Mouse (Mus musculus) natural killer cell, adult 2 months (primary cell): ENCODE results near the gene Usp45.
A peak's percentile ranks its signal among the peaks of the same experiment; 100 is the strongest.
"Not testable (repeated sequence)": the region's sequence is repeated elsewhere in the genome, so short reads cannot be mapped to it uniquely, and the experiment has no call there.

Experiments
- DNase-seq, 2 experiments: peaks; one replicate each; pipeline ENCODE4 v3.0.0; 2022; ENCODE audit warnings: low spot score in 2 of 2

Usp45 gene

DNA sequence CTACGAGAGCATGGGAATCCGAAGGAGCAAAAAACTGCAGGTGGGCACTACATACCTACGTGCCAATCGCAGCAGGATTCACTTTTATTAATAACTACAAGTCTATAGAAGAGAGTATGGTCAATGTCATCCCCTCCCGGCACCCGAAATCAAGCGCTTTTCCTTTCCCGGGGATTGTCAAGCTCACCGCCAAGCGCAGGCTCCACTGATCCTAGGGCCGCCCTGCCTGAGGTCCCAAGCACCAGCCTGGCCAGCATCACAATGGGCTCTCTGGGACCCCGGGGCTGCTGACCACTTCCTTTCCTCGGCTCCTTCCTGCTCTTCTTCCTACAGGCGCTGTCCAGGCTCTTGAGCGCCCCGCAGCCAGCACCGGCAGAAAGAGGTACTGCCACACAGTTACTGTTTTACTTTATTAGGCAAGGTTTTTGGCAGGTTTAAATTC lies at the start of gene Usp45, which contains the start of gene Tstd3:
Gene Usp45, plus strand, starts transcription at position 294 of the 442 bp plus-strand sequence.
Gene Tstd3, minus strand, starts transcription at position 350 of the 442 bp plus-strand sequence.
- peak; percentile 67 to 74 for DNase-seq

DNA sequence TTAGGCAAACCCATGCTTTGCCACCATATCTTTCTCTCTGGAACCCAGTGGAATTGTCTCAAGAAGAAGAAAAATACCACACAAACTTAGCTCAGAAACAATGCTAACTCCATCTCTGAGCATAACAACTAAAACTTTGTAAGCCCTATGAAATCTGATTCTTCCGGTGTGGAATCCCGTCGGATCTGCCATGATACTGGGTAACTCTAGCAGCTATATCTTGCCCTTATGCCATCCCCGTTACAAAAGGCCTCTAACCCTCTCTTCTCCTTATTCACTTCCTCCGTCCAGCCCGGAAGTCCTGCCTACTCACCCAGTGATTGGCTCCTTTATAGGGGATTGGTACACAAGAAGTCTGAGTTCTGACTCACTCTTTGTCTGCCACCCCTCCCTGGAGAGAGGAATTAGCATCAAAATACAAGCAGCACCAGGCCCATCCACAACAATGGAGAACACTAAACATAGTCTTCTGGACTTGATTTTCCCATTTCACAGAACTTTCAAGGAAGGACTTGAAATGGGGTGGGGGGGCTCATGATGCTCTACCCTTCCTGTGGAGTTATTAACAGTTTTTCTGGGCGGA lies 44.1 kb upstream of the Usp45 start:
- no peak for DNase-seq

DNA sequence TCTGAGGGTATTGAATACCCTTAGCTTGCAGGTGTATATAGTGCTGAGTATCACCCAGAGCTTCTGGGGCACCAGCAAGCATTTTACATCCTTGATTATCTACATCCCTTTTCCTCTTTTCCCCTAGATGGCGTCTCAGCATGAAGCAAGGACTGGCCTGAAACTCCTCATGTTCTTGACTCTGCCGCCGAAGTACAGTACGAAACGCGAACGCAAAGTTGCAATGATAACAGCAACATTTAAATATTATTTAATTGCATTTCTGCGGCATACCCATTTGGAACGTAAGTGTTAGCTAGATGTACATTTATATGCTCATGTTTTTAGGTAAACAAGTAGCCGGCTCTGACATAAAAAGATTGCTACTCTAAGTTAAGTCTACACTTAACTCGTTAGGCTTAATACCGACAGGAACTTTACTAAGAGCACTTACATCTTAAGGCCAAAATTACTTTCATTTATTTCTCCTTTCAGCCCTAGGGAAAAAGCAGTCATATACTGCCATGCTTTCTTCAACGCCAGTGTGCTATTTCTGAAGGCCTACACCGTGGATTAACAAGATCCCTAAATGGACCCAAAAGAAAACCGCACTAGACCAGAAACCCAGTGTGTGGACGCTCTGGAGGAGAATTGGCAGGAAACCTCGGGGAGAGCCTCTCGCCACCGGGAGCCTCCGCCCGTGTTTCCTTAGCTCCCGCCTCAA lies 39.9 kb upstream of the Usp45 start:
- peak; percentile 9 to 14 for DNase-seq

DNA sequence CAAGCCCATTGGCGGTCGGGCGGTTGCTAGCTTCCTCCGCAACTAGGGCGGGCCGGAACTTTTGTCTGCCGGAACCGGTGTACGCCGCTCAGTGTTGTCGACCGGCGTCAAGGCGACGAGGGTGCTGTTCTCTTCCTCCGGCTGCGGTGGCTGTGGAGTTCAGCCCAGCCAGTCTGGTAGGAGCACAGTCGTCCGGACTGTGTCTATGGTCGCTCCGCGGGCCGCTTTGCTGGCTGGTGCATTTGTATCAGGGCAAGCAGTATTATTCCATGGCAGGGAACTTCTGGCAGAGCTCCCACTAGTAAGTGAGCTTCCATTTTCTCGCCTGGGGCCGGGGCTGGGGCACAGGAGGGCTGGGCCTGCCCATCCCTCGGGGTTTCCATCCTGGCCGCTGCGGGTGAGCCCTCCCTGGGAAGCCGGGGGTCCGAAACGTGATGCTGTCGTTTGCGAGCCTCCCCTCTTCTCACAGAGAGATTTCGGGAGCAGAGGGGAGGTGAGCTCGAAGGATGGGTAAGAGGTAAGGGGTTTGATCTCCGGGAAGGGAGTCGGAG lies 39.3 kb upstream of the Usp45 start, which contains the start of gene Ccnc:
Gene Ccnc, plus strand, starts transcription at position 87 of the 551 bp plus-strand sequence.
- DNase-seq: peak; percentile 84

DNA sequence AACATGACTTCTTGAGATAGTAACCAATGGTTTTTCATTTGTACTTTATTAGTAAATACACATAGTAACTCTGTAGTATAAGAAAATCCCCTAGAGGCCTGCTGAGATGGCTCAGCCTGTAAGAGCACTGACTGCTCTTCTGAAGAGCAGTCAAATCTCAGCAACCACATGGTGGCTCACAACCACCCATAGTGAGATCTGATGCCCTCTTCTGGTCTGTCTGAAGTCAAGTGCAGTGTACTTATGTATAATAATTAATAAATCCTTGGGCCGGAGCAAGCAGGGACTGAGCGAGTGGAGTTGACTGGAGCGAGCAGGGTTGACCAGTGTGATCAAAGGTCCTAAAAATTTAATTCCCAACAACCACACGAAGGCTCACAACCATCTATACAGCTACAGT lies 27.8 kb upstream of the Usp45 start:
- no peak for DNase-seq

DNA sequence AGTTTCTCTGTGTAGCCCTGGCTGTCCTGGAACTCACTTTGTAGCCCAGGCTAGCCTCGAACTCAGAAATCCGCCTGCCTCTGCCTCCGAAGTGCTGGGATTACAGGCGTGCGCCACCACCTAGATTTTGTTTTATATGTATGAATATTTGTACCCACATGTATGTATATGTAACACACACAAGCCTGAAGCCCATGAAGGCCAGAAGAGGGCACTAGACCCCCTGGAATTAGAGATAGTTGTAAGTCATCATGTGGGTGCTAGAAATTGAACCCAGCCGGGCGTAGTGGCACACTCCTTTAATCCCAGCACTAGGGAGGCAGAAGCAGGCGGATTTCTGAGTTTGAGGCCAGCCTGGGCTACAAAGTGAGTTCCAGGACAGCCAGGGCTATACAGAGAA lies 22.8 kb upstream of the Usp45 start:
- not testable (repeated sequence) for DNase-seq

DNA sequence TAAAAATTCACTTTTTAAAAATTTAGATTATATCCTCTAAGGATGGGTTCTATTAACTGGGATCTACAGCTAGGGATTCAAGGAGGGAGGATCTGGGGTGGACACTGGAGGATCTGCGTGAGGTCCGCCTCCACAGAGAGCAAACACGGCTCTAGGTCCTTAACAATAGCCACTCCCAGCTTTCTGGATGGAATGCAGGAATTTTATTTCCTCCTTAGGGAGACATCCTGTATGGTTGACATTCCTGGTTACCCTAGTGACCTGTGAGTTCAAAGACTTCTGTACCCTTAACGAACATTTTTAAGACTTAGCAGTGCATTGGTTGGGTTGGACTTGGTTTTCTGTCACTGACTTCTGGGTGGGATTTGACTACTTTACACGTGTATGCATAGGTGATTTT lies 21.2 kb upstream of the Usp45 start:
- DNase-seq: no peak

DNA sequence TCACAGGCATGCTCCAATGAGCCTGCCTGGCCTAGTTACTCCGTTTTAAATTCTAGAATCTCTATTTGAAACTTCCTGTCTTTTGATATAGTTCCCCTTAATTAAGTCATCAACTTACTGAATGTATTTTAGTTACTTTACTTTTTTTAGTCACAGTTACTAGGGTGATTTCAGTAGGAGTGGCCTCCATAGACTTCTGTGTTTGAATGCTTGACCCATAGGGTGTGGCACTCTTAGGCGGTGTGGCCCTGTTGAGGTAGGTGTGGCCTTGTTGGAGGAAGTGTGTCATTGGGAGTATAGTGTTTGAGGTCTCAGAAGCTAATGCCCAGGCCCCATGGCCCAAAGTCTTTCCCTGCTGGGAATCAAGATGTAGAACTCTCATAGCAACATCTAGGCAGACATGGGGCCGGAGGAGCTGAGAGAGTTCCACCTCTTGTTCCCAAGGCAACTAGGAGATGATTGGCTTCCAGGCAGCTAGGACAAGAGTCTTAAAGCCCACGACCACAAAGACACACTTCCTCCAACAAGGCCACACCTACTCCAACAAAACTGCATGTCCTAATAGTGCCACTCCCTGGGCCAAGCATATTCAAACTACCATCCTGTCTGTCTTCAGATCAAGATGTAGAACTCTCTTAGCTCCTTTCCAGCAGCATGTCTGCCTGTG lies 11.7 kb upstream of the Usp45 start:
- DNase-seq: peak; percentile 43 to 64

DNA sequence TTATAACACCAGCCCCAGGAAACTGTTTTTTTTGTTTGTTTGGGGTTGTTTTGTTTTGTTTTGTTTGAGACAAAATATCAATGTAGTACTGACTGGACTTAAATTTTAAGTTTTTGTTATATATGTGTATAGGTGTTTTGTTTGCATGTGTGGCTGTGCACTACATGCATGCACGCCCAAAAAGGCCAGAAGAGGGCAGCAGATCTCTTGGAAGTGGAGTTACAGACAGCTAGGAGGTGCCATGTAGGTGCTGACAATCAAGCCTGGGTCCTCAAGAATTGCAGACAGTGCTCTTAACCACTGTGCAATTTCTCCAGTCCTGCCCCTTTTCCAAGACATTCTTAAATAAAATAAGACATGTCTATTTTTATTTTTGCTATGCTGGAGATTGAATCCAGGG lies 8.1 kb upstream of the Usp45 start:
- no peak for DNase-seq

DNA sequence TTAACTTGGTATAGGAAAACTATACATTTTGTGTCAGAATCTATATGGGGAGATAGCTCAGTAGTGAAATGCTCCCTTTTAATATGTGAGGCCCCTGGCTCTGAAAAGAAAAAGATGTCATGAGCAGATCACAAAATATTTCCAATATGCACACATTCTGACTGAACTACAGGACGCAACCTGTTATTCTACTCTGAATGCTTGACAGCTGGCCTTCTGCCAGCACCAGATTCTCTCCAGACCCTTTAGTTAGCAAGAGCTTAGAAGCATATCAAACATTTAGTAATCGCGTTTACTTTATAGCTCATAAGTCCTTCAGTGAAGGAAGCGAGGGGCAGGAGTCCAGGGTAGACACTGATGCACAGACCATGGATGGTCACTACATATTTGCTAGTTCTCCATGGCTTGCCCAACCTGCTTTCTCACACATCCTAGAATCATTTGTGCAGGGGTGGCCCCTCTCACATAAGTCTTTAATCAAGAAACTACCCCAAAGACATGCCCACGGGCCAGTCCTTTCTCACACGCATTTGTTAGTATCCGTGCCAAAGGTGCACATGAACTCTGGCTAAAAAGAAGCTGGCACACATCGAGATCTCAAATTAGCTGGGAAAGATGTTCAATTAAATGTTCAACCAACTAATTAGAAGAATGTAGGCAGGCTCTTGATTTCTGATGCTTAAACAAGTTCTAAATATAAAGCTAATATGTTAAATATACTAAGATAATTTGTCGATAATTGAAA lies 5.4 kb upstream of the Usp45 start:
- no peak for DNase-seq

DNA sequence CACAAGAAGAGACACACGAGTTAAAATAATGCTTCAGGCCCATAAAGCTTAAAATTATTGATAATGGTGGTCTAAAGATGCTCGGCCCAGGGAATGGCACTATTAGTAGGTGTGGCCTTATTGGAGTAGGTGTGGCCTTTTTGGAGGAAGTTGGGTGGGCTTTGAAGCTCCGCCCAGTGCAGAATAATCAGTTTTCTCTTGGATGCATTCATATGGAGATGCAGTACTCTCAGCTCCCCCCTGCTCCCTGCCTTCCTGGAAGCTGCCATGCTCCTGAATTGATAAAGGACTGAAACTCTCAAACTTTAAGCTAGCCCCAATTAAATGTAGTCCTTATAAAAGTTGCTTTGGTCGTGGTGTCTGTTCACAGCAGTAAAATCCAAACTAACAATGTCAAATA lies 3.1 kb upstream of the Usp45 start:
- no peak for DNase-seq

DNA sequence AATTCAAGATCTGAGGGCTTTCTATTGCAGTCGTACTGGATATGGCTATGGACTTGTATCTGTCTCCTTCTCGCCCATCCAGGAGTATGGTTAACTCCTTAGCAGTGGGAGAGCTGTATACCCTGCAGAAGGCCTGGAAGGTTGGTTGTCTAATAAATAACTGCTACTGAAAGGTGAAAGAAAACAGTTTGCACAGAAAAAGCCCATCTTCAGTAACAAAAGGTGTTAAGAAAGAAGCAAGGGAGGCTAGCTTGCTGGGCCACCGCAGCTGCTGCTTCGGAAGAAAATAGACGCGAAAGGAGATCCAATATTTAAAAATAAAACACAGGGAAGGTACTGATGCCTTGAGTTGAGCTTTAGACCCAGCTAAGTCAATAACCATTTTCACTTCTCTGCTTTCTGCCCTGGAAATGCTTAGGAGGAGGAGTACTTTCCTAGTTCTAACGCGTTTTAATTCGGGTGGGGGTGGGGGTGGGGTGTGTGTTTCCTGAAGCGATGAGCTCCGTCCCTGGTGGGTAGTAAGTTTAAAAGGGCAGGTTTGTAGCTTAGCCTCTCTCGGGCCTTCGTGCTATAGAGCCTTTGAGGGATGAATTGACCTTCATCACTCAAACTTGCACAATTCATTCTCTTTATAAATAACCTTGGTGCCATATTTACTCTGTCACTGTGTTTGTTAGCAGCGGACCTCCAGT lies 639 bp upstream of the Usp45 start:
- no peak for DNase-seq

DNA sequence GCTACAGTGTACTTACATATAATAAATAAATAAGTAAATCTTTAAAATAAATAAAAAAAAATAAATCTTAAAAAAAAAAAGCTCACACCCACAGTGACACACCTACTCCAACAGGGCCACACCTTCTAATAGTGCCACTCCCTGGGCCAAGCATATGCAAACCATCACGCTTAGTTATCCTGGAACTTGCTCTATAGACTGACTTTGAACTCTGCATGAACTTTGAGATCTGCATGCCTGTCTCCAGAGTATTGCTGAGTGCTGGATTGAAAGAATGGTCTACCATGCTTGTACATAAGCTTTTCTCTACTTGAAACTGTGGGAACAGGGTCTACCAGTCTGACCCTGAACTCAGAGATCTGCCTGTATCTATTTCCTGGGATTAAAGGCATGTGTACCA lies 4.1 kb downstream of the Usp45 start:
- DNase-seq: no peak

DNA sequence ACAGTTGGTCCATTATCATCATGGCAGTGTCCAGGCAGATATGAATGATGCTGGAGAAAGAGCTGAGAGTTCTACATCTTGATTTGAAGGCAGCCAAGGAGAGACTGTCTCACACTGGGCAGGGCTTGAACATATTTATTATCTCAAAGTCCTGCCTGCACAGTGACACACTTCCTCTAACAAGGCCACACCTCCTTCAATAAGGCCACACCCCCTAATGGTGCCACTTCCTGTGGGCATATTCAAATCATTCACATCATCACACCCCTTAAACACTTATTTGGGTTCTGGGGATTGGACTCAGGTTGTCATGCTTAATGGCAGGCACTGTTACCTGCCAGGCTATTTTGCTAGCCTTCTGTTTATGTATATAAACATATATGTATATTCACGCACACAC lies 5.3 kb downstream of the Usp45 start:
- DNase-seq: peak; percentile 32 to 37

DNA sequence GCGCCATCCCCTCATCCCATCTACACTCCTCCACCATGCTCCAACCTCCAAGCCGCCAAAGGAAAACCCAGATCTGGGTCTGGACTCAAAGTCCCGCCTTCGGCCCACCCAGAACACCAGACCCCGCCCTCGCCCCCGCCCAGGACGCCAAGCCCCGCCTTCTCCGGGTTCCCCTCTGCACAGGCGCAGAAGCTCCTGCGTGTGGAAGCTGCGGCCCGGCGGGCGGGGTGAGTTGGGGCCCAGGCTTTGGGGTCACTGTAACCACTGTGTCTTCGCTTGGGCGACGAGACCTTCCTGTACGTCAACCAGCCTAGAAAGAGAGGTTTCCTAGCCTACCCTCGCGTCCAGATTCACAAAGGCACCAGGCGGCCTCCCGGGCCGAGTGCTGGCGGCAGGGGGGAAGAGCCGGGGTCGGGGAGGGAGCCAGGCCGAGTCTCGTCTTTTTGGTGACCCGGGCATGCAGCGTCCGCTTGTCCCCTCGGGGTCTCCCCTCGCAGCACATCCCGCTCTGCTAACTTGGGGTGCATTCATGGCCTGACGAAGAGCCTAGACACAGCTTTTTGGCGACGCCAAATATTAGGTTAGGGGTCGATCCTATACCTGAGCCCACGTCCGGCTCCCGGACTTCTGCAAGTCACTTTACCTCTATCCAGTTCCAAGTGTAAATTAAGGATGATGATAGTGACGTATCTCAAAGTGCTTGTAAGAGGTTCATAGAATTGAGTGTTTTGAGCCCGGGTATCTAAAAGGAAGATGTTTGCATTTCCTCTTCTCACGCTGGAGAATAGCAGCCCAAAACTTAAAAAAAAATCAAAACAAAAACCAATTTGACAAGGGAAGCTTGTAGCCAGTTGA lies 9.4 kb downstream of the Usp45 start:
- DNase-seq: peak; percentile 91 to 92

DNA sequence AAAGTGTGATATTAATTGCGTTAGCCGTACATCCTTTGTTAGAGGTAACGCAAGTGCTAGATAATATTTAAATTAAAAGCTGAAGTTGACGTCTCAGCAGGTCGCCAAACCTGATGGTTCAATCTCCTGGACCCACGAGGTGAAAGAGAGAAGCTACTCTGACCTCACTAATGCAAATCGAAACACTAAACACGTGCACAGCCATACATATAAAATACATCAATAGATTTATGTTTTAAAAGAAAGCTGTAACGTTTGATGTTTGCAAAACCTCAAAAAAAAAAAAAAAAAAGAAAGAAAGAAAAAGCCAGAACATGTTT lies 9.9 kb downstream of the Usp45 start:
- DNase-seq: peak in 1 of 2 experiments; percentile 6

DNA sequence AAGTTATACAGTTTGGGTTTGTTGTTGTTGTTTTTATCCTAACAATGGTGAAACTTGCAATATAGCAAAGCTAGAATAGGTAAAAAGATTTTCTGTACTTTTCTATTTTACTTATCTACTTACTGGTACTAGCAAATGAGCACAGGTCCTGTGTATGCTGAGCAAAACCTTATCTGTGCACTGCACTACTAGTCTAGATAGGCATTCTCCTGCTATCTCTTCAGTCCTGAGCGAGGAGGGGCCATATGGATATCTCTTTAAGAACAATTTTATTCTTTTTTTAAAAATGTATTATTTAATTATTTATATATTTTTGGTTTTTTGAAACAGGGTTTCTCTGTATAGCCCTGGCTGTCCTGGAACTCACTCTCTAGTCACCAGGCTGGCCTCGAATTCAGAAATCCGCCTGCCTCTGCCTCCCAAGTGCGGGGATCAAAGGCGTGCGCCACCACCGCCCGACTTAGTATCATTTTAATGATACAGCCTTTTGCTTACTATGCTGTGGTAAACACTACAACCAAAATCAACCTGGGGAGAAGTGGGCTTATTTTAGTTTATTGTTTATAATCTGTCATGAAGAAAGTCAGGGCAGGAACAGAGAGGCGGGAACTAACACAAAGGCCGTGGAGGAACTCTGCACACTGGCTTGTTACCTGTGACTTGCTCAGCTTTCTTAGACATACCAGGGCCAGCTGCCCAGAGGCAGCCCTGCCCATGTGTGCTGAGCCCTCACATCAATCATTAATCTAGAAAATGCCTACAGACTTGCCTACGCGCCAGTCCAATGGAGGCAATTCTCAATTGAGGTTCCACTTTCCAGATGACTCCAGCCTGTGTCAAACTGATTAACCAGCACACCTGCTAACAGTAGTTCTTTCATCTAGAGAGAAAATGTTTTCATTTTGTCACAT lies 14.1 kb downstream of the Usp45 start:
- no peak for DNase-seq

DNA sequence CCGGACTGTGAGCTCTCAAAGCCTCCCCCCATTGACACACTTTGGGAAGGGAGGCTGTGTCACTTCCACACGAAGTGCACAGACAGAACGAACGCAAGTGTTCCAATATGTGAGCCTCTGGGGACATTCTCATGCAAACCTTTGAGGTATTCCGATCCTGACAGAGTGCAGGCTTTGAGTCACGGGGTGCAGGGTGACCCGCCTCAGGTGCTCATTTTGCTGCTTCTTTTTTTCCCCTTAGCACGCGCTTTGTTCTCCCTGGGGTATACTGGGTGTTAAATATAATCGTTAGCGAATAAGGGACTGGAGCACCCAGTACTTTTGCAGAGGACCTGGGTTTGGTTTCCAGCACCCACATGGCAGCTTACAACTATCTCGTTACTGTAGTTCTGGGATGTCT lies 19.3 kb downstream of the Usp45 start:
- DNase-seq: no peak

DNA sequence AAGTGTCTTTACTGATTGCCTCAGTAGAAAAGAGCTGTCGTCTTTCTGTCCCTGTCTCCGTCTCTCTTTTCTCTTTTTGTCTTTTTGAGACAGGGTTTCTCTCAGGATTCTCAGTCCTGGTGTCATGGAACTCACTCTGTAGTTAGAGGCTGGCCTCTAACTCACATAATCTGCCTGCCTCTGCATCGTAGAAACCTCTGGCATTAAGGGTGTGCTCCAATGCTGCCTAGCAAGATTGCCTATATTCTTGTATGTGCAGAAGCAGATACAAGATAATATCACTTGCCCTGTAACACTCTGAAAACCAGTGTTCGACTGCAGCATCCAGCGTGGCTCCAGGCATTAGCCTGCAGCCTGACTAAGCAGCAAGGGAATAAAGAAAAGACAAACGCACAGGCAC lies 21.9 kb downstream of the Usp45 start:
- no peak for DNase-seq
